Mouse (Mus musculus): ENCODE results near the gene Adprm. TPM values are rescaled to one million over a fixed set of nuclear protein-coding genes. Genes with fewer than 3 reads are reported as not detected.
"Not testable (repeated sequence)": the region's sequence is repeated elsewhere in the genome, so short reads cannot be mapped to it uniquely, and the experiment has no call there.

The Adprm gene
- polyA plus RNA-seq, 1 experiment, result not detected

GRCm38 (mm10) chr11:67036892-67037291 lies 15.5 kb downstream of the Adprm start:
- no peaks in the 10 kb centered on the region for H3K4me1 ChIP-seq (ENCODE audit: control insufficient read depth, insufficient read depth, low read length)
- no peak overlapping the region for H3K27ac ChIP-seq (ENCODE audit: insufficient read depth, low read depth, low read length)
- WGBS, result 93% methylated on average over 9 of the region's 9 CpGs
- no peak overlapping the region for H3K4me3 ChIP-seq (ENCODE audit: insufficient read depth, low read depth, low read length)
- TF ChIP-seq POLR2A (IDR thresholded peaks at IDR 0.05; ENCODE audit: insufficient read depth, low read depth, low read length) (no peak), CTCF (IDR thresholded peaks at IDR 0.05; ENCODE audit: insufficient read depth, low read depth, low read length) (no peak)

DNA sequence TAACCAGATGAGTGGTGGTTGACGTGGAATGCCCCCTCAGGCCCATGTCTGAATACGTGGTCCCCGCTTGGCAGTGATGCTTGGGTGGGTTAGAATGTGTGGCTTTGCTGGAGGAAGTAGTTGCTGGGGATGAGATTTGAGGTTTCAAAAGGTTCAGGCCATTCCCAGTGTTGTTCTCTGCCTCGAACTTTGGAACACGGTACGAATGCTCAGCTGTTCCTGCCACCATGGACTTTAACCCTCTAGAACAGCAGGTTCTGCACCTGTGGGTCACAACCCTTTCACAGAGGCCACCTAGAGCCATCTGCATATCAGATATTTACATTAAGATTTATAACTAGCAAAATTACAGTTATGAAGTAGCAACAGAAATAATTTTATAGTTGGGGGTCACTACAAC lies 16.2 kb downstream of the Adprm start:
- TF ChIP-seq CTCF (IDR thresholded peaks at IDR 0.05; ENCODE audit: insufficient read depth, low read depth, low read length), result no peak
- TF ChIP-seq POLR2A (IDR thresholded peaks at IDR 0.05; ENCODE audit: insufficient read depth, low read depth, low read length), result no peak
- no peak overlapping the region for H3K4me3 ChIP-seq (ENCODE audit: insufficient read depth, low read depth, low read length)
- 95% methylated on average over 6 of the region's 6 CpGs for WGBS
- no peak overlapping the region for H3K27ac ChIP-seq (ENCODE audit: insufficient read depth, low read depth, low read length)
- no peaks in the 10 kb centered on the region for H3K4me1 ChIP-seq (ENCODE audit: control insufficient read depth, insufficient read depth, low read length)

DNA sequence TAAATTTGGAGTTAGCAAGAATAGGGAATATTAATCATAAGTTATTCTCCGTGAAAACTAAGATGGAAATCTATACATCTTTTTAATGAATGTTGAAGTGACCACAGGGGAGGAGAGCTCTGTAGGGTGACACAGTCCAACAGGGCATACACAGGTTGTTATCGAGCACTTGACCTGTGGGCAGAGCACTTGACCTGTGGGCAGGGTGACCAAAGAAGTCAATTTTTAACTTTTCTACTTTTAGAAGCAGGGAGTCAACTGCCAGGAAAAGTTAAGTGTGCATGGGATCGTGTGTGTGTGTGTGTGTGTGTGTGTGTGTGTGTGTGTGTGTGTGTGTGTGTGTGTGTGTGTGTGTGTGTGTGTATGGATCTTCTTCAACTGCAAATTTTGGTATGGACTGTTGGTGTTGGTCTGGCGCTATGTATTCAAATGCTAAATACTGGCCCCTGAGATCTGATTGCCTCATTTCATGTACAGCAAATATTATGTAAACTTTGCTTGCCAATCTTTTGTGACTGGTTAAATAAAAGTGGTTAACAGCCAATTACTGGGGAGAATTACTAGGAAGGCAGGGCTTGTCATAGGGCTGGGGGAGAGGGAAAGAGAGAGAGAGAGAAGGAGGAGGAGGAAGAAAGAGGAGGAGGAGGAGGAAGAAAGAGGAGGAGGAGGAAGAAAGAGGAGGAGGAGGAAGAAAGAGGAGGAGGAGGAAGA lies 17.5 kb downstream of the Adprm start:
- Histone ChIP-seq H3K4me1 (ENCODE audit: control insufficient read depth, insufficient read depth, low read length) (no peaks in the 10 kb centered on the region), H3K4me3 (ENCODE audit: insufficient read depth, low read depth, low read length) (no peak overlapping the region), H3K27ac (ENCODE audit: insufficient read depth, low read depth, low read length) (no peak overlapping the region)
- TF ChIP-seq CTCF (IDR thresholded peaks at IDR 0.05; ENCODE audit: insufficient read depth, low read depth, low read length) (no peak), POLR2A (IDR thresholded peaks at IDR 0.05; ENCODE audit: insufficient read depth, low read depth, low read length) (no peak)
- 79% methylated on average over 4 of the region's 4 CpGs for WGBS

DNA sequence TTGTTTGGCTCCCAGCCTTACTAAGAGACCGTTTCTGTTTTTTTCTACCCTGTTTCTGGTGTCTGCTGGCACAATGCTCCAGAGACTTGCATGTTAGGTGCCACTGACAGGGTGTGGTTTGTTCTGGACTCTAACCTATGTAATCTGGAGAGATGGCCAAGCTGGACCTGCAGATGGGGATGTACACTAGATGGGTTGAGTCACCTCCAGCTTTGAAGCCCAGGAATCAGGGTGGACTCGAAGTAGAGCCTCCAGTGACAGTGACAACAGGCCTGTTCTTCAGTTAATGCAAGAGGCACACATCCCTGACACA lies 20.8 kb downstream of the Adprm start:
- no peak overlapping the region for H3K4me3 ChIP-seq (ENCODE audit: insufficient read depth, low read depth, low read length)
- 77% methylated on average over 2 of the region's 2 CpGs for WGBS
- TF ChIP-seq POLR2A (IDR thresholded peaks at IDR 0.05; ENCODE audit: insufficient read depth, low read depth, low read length), result no peak
- no peak for TF ChIP-seq CTCF (IDR thresholded peaks at IDR 0.05; ENCODE audit: insufficient read depth, low read depth, low read length)

GRCm38 (mm10) chr11:67030904-67031602 lies 21.3 kb downstream of the Adprm start:
- H3K27ac ChIP-seq (ENCODE audit: insufficient read depth, low read depth, low read length), result no peak overlapping the region
- H3K4me3 ChIP-seq (ENCODE audit: insufficient read depth, low read depth, low read length), result no peak overlapping the region
- no peak for TF ChIP-seq CTCF (IDR thresholded peaks at IDR 0.05; ENCODE audit: insufficient read depth, low read depth, low read length)
- no peak for TF ChIP-seq POLR2A (IDR thresholded peaks at IDR 0.05; ENCODE audit: insufficient read depth, low read depth, low read length)
- 59% methylated on average over 16 of the region's 16 CpGs for WGBS
- no peaks in the 10 kb centered on the region for H3K4me1 ChIP-seq (ENCODE audit: control insufficient read depth, insufficient read depth, low read length)

More for the DNA sequence above, 20.8 kb downstream of the Adprm start:
- no peak overlapping the region for H3K27ac ChIP-seq (ENCODE audit: insufficient read depth, low read depth, low read length)
- no peaks in the 10 kb centered on the region for H3K4me1 ChIP-seq (ENCODE audit: control insufficient read depth, insufficient read depth, low read length)

DNA sequence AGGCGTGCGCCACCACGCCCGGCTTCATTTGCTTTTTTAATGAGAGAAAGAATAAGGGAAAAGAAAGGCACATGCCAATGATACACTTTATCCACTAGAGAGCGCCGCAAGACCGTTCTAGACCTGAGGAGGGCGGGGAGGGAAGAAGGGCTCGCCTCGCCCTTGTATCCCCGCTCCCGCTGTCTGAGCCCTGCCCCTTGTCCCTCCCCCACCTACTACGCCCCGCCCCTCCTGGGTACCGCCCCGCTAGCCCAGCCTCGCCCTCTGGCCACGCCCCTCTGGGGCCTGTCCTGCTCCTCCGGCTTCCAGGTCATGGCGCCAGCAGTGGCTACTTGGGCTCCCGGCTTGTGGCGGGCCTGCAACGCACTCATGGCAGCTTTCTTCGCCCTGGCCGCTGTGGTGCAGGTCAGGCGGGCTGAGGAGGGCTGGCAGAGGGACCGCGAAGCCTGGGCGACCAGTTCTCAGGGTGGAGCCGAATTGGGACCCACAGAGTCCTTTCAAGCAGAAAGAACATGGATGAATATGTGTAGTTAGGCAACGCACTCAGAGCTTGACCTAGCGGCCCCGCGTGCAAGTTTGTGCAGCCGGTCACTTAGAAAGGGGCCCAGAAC lies 27.4 kb downstream of the Adprm start, which contains the start of gene Tmem220:
Tmem220 (plus strand) TSS at position 288 of the 611 bp plus-strand sequence.
- no peak within 1 kb of the TSS for H3K27ac ChIP-seq (ENCODE audit: insufficient read depth, low read depth, low read length)
- H3K4me1 ChIP-seq (ENCODE audit: control insufficient read depth, insufficient read depth, low read length), result peaks cover 6% of the 10 kb centered on the region; the same call in 1 of the 2 replicates
- WGBS, result 8% methylated on average over 35 of the region's 35 CpGs
- TF ChIP-seq CTCF (IDR thresholded peaks at IDR 0.05; ENCODE audit: insufficient read depth, low read depth, low read length), result no peak
- TF ChIP-seq POLR2A (IDR thresholded peaks at IDR 0.05; ENCODE audit: insufficient read depth, low read depth, low read length), result no peak
- peak within 1 kb of the TSS; percentile 43 for H3K4me3 ChIP-seq (ENCODE audit: insufficient read depth, low read depth, low read length)

- Histone ChIP-seq H3K4me3 (ENCODE audit: insufficient read depth, low read depth, low read length) (no peak overlapping the region), H3K4me1 (ENCODE audit: control insufficient read depth, insufficient read depth, low read length) (peaks cover 6% of the 10 kb centered on the region; the same call in 1 of the 2 replicates), H3K27ac (ENCODE audit: insufficient read depth, low read depth, low read length) (no peak overlapping the region)
- 21% methylated on average over 6 of the region's 6 CpGs for WGBS
- TF ChIP-seq POLR2A (IDR thresholded peaks at IDR 0.05; ENCODE audit: insufficient read depth, low read depth, low read length), result no peak
- no peak for TF ChIP-seq CTCF (IDR thresholded peaks at IDR 0.05; ENCODE audit: insufficient read depth, low read depth, low read length)
These were observed 28.5 kb downstream of the Adprm start for GRCm38 (mm10) chr11:67023802-67024340.

- H3K4me3 ChIP-seq (ENCODE audit: insufficient read depth, low read depth, low read length); H3K27ac ChIP-seq (ENCODE audit: insufficient read depth, low read depth, low read length); H3K4me1 ChIP-seq (ENCODE audit: control insufficient read depth, insufficient read depth, low read length): not testable (repeated sequence)
- WGBS, result 55% methylated on average over 1 of the region's 1 CpGs
These were observed 29.2 kb downstream of the Adprm start for GRCm38 (mm10) chr11:67023191-67023590.
